Comparison of ENCODE assay signal across 21 mouse cellular contexts in genomic region chrX:6393861-6394260, GRCm38 (mm10). TPM values are rescaled to one million over a fixed set of nuclear protein-coding genes. Genes with fewer than 3 reads are reported as not detected.
A peak's percentile ranks its signal among the peaks of the same experiment; 100 is the strongest.
DNase-seq lines count a peak whose midpoint lies in the region; ATAC-seq and TF ChIP-seq lines count a peak whose summit lies in the region.
"Had no signal": no experiment of that assay in that cellular context is flagged by ENCODE, and none has a peak within 500 bp of the region (broad histone marks: within the 10 kb centered on the region; RNA-seq: fewer than 3 reads in every experiment).

No protein-coding gene starts in this region.

- no peaks in the 10 kb centered on the region for H3K9me3 ChIP-seq in lung, postnatal 0 days (ENCODE audit: low read length)
- H3K9me3 ChIP-seq: forebrain, embryonic 10.5 days; forebrain, embryonic 13.5 days; hindbrain, embryonic 12.5 days; hindbrain, embryonic 15.5 days had no signal

- 14% methylated on average over 1 of the region's 1 CpGs for WGBS in kidney, adult 2 months
- 38% methylated on average over 1 of the region's 1 CpGs for WGBS in lung, postnatal 0 days

- TF ChIP-seq POLR2A in kidney, adult 2 months (IDR thresholded peaks at IDR 0.05; ENCODE audit: low read depth, low read length), result no peak

- H3K9ac ChIP-seq in lung, postnatal 0 days (replicated peaks; ENCODE audit: low read depth), result no peak overlapping the region
- H3K9ac ChIP-seq: forebrain, embryonic 13.5 days; hindbrain, embryonic 12.5 days; hindbrain, embryonic 15.5 days had no signal

- H3K4me1 ChIP-seq in kidney, adult 2 months (ENCODE audit: control insufficient read depth, insufficient read depth, low read length), result no peaks in the 10 kb centered on the region
- H3K4me1 ChIP-seq in lung, postnatal 0 days (ENCODE audit: insufficient read depth, low read depth, low read length), result no peaks in the 10 kb centered on the region
- H3K4me1 ChIP-seq: forebrain, embryonic 10.5 days; forebrain, embryonic 13.5 days; hindbrain, embryonic 12.5 days; hindbrain, embryonic 15.5 days had no signal

- no peak for ATAC-seq in lung, postnatal 0 days
- ATAC-seq: activated CD4-positive, CD25-positive, alpha-beta regulatory T cell, adult 4 months; forebrain, embryonic 13.5 days; forebrain, embryonic 16.5 days had no signal

- no peak for TF ChIP-seq CTCF in kidney, adult 2 months (conservative IDR thresholded peaks at IDR 0.05; ENCODE audit: insufficient read depth, insufficient read length, low read depth, low read length)
- no peak for TF ChIP-seq CTCF in lung, postnatal 0 days (IDR thresholded peaks at IDR 0.05)
- no peak for TF ChIP-seq CTCF in layer of hippocampus, adult 2 months (conservative IDR thresholded peaks at IDR 0.05)

- H3K27ac ChIP-seq in kidney, adult 2 months (ENCODE audit: insufficient read depth, low read depth, low read length), result 0 out of 2 replicates have a peak overlapping the region, but pooled peaks have one; percentile 22
- H3K27ac ChIP-seq in lung, postnatal 0 days (ENCODE audit: low read length), result no peak overlapping the region
- H3K27ac ChIP-seq in layer of hippocampus, adult 2 months, result no peak overlapping the region
- H3K27ac ChIP-seq: forebrain, embryonic 10.5 days; forebrain, embryonic 13.5 days; gastrocnemius, adult 2 months; hindbrain, embryonic 12.5 days; hindbrain, embryonic 15.5 days had no signal

- no peak overlapping the region for H3K4me2 ChIP-seq in lung, postnatal 0 days (replicated peaks; ENCODE audit: low read depth, low read length)
- H3K4me2 ChIP-seq: forebrain, embryonic 13.5 days; heart, embryonic 11.5 days; hindbrain, embryonic 12.5 days; hindbrain, embryonic 15.5 days had no signal

- H3K4me3 ChIP-seq in kidney, adult 2 months (ENCODE audit: insufficient read depth, low read depth, low read length), result no peak overlapping the region
- no peak overlapping the region for H3K4me3 ChIP-seq in lung, postnatal 0 days (ENCODE audit: low read depth, low read length)
- H3K4me3 ChIP-seq in layer of hippocampus, adult 2 months, result no peak overlapping the region
- H3K4me3 ChIP-seq: forebrain, embryonic 10.5 days; forebrain, embryonic 13.5 days; gastrocnemius, adult 2 months; hindbrain, embryonic 12.5 days; hindbrain, embryonic 15.5 days had no signal

- peak; percentile 58 for DNase-seq in kidney, adult 2 months
- no peak for DNase-seq in kidney, postnatal 4 days
- DNase-seq in lung, postnatal 0 days (ENCODE audit: low spot score), result peak; percentile 29
- no peak for DNase-seq in lung, postnatal 10 days
- peak; percentile 18 to 52 for DNase-seq in kidney, postnatal 25 days
- DNase-seq in layer of hippocampus, adult 2 months (ENCODE audit: low spot score in 2 of 2), result no peak
- DNase-seq: adrenal gland, postnatal 10 days; adrenal gland, postnatal 36 days; cerebellum, adult 18-20 months; cerebellum, adult 9-10 months; cerebellum, postnatal 14 days; gastrocnemius, adult 2 months; gastrocnemius, postnatal 14 days; heart, adult 11 months had no signal

- H3K36me3 ChIP-seq in kidney, adult 2 months (ENCODE audit: control insufficient read depth, insufficient read depth, low read length), result no peaks in the 10 kb centered on the region
- H3K36me3 ChIP-seq in lung, postnatal 0 days (ENCODE audit: insufficient read depth, low read length), result no peaks in the 10 kb centered on the region
- H3K36me3 ChIP-seq: forebrain, embryonic 10.5 days; hindbrain, embryonic 12.5 days; hindbrain, embryonic 15.5 days had no signal

- no peak for TF ChIP-seq EP300 in lung, postnatal 0 days (IDR thresholded peaks at IDR 0.05)

- no peaks in the 10 kb centered on the region for H3K27me3 ChIP-seq in kidney, adult 2 months (replicated peaks; ENCODE audit: control insufficient read depth, insufficient read depth, low read length)
- no peaks in the 10 kb centered on the region for H3K27me3 ChIP-seq in lung, postnatal 0 days (replicated peaks; ENCODE audit: insufficient read depth, low read length)
- H3K27me3 ChIP-seq: forebrain, embryonic 13.5 days; hindbrain, embryonic 12.5 days; hindbrain, embryonic 15.5 days had no signal

RNA-seq across cellular contexts. Expression of gene Shroom4, which starts 5.8 kb away (rescaled TPM):
- 15.7 and 19.6 TPM in 2 replicates for polyA plus RNA-seq in kidney, adult 2 months (2012; rRNA removed)
- 4.4 and 4.7 TPM in 2 replicates for polyA plus RNA-seq in lung, postnatal 0 days (2015; fragmentation: Nextera tagmentation; extraction: Ambion mirVana)
- 1 to 10 TPM; 4.5 to 5.3 TPM for total RNA-seq in layer of hippocampus, adult 2 months (2021)

Comparison
In these comparisons a context has a peak if more than half of its experiments do, and no peak if none do; other contexts are left out.
1. DNase-seq: peak in kidney, adult 2 months (single experiment), lung, postnatal 0 days (single experiment) and kidney, postnatal 25 days (2 of 2); none in kidney, postnatal 4 days (0 of 2), lung, postnatal 10 days (single experiment) and layer of hippocampus, adult 2 months (0 of 2).